In genomic region chr16:24463842-24464241, GRCm38 (mm10) we compare ENCODE assay signal across 17 mouse cellular contexts.
"Had no signal": no experiment of that assay in that cellular context is flagged by ENCODE, and none has a peak within 500 bp of the region (broad histone marks: within the 10 kb centered on the region; RNA-seq: fewer than 3 reads in every experiment).

No protein-coding gene starts in this region.

- H3K27ac ChIP-seq: lung, embryonic 15.5 days; macrophage; midbrain, embryonic 13.5 days; midbrain, embryonic 15.5 days; neural tube, embryonic 12.5 days; stomach, embryonic 15.5 days; stomach, postnatal 0 days had no signal

- DNase-seq: lung, adult 2 months; lung, postnatal 14 days; lung, postnatal 36 days; right cerebral cortex, postnatal 14 days; thymus, adult 2 months; thymus, postnatal 25 days; thymus, postnatal 4 days had no signal

- H3K9ac ChIP-seq: lung, embryonic 15.5 days; midbrain, embryonic 13.5 days; midbrain, embryonic 15.5 days; neural tube, embryonic 12.5 days; stomach, embryonic 15.5 days had no signal

- ATAC-seq: lung, postnatal 0 days; midbrain, embryonic 13.5 days; midbrain, embryonic 15.5 days had no signal

- H3K4me3 ChIP-seq: lung, embryonic 15.5 days; megakaryocyte, embryonic 14.5 days; midbrain, embryonic 13.5 days; midbrain, embryonic 15.5 days; neural tube, embryonic 12.5 days; stomach, embryonic 15.5 days had no signal

- H3K36me3 ChIP-seq: midbrain, embryonic 13.5 days; midbrain, embryonic 15.5 days; neural tube, embryonic 12.5 days; stomach, embryonic 15.5 days had no signal

- H3K27me3 ChIP-seq: lung, embryonic 15.5 days; midbrain, embryonic 13.5 days; midbrain, embryonic 15.5 days; neural tube, embryonic 12.5 days; stomach, embryonic 15.5 days had no signal

- H3K4me1 ChIP-seq: megakaryocyte, embryonic 14.5 days; midbrain, embryonic 13.5 days; midbrain, embryonic 15.5 days; neural tube, embryonic 12.5 days had no signal

- H3K4me2 ChIP-seq: lung, embryonic 15.5 days; midbrain, embryonic 11.5 days; midbrain, embryonic 13.5 days; midbrain, embryonic 15.5 days; neural tube, embryonic 12.5 days; stomach, embryonic 15.5 days had no signal

- H3K9me3 ChIP-seq: lung, embryonic 15.5 days; megakaryocyte, embryonic 14.5 days; midbrain, embryonic 13.5 days; midbrain, embryonic 15.5 days; neural tube, embryonic 12.5 days; stomach, embryonic 15.5 days had no signal
